Mouse (Mus musculus) skeletal muscle tissue, adult 2 months (tissue): ENCODE data around the gene Slc17a4.

Source experiments
- DNase-seq: peaks from one replicate; pipeline ENCODE4 v3.0.0-alpha.2; 2012; ENCODE audit warnings: low read depth, low spot score

Gene Slc17a4

DNA sequence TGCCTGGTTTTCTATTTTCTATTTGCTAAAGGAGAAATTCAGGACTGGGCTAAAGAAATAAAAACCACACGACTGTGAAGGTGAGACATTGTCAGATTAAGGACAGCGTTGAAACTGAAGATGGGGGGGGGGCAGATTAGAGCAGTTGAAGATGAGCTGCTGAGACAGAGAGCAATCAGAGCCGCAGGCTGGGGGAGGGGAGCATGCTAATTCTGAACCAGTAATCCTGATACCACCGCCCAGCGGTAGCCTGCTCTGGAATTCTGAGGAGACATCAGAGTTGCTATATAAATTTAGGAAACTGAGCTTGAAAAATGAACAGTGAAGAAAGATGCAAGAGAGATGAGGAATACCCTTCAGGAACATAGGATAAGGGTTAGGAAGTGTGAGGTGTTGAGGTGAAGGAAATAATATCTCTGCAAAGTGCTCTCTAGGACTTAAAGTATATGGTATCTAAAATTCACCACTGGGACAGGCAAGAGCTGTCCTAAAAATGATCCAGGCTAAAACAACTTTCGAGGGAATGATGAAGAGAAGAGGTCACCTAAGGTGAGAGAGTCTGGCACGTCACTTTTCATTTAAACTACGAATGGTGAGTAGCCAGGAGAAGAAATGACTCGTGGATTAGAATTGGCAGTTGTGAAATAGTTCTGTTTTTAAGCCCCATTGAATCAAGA is 22.1 kb downstream of the Slc17a4 start:
- no peak for DNase-seq

DNA sequence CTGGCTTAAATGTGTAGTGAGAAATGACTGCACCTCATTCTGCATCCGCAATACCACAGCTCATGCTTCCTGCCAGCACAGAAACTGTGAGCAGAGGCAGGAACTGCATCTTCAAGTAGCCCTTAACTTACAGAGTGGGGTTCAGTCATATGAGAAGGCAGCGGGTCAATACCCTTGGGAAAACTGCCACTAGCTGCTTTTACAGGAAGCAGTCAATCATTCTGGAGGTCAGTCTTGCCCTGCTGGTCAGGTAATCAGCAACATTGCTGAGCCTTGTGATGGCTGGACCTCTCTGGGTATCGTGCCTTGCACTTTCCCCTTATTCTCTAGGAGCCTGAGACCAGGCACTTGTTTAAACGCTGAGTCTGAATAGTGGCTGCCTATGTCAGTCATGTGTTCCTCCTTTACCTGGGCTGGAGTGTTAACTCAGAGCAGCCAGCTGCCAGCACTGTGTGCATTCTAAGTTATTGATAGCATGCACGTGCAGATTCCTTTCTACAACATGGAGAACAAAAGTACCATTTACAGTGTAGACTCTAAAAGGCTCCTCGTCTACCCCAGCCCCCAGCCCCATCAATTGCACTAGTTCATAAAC is 25.7 kb downstream of the Slc17a4 start:
- no peak for DNase-seq

DNA sequence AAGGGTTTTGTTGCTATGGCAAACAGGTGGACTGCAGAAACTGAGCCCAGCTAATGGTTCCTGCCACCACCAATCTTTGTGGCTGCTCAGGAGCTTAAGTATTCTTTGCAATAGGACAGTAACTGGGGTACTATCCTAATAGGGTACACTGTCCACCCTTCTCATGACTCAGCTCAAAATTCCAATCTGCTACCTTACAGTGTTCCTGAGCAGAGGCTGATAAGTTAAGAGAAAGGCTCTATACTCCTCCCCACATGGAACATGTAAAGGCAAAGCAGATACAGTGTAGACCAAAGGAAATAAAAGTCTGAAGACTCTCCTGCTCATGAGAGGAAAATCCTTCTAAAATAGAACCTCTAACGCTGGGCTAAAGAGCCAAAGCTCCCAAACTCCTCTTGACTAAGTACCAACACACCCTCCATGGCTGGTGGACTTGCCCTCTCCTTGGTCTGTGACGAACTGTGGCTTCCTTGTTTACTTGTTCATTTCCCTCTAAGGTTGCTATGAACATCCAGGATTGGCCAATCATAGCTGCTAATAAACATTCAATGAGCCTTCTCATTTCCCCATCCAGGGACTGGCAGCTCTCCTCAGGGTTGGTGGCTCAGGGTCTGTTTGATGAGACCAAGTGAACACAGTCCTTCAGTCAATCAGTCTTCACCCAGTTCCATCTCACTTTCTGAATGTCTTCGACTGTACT is 27.6 kb downstream of the Slc17a4 start:
- DNase-seq: no peak

DNA sequence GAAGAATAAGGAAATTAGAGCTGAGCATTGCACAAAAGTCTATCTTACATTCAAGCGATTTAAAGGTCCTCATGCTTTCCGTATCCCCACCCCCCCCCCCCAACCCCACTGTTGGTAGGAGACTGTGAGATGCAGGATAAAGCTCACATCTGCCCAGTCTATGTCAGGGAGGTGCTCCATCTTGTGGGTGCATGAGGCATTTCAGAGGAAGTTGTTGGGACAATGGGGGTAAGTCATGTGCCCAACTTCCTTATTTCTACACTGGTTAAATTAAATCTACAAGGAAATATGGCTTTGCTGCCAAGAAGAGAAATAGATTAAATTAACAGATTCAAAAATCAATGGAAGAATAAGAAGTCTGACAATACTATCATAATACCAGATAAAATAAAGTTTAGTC is 29.3 kb downstream of the Slc17a4 start:
- DNase-seq: peak; percentile 22

DNA sequence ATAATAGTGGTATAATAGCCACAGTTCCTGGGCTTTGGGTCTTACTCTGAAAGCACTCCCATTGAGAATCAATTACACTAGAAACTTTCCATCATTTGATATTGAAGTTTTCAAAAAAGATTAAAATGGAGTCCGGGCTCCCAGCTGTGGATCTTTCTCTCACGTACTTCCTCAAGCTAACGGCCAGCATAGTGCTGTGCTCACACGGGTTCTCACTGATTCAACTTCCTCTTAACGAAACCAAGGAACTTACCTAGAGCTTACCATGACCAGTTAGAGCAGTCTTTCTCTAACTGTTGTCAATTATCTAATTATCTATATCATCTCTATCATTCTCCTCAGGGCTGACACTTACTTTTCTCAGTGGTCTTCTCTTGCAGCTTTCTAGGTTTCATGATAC is 35.2 kb downstream of the Slc17a4 start:
- DNase-seq: no peak

DNA sequence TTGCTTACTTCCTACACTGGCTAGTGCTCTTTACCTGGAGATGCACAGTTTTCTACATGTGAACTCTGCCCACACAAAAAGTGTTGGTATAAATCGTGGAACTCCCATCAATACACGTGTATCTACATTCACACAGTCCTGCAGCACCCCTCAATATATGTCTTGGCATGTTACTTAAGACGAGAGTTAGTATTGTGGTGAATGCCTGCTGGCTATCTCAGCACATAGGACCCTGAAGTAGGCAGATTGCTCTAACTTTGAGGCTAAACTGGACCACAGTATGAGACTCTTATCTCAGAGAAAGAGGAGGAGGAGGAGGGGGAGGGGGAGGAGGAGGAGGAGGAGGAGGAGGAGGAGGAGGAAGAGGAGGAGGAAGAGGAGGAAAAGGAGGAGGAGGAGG is 35.7 kb downstream of the Slc17a4 start:
- no peak for DNase-seq

DNA sequence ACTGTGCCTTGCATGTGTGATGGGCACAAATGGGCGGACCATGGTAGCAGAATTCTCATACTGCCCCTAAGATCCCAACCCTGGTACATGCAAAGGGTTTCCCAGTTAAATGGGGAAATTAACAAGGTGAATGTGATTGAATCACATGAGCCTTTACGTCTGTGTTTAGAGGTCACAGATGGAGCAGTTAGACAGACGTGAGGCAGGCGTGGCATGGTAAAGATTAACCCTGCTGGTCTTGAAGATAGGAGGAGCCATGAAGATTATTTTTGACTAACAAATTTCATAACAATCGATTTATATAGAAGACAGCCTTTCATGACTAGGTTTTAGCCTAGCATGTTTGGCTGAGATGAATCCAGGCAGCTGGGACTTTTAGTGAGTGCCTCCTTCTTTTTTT is 41.7 kb downstream of the Slc17a4 start:
- DNase-seq: no peak

DNA sequence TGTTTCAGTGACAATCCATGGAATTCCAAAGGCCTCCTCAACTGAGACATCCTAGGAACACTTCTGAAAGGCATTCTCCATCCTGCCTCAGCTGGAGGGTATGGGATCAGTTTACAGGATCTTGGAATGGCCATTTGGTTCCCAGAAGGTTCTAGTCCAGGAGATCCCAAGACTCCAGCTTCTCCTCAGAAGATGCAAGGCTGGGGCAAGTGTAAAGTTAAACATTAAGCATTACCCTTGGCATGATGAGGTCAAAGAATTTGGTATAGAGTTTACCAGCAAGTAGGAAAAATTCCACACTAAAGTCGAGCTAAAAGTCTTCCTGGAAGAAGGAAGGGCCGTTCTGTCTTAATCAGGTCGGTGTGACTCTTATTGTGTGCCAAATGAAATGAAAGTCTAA is 44.8 kb downstream of the Slc17a4 start:
- DNase-seq: no peak

DNA sequence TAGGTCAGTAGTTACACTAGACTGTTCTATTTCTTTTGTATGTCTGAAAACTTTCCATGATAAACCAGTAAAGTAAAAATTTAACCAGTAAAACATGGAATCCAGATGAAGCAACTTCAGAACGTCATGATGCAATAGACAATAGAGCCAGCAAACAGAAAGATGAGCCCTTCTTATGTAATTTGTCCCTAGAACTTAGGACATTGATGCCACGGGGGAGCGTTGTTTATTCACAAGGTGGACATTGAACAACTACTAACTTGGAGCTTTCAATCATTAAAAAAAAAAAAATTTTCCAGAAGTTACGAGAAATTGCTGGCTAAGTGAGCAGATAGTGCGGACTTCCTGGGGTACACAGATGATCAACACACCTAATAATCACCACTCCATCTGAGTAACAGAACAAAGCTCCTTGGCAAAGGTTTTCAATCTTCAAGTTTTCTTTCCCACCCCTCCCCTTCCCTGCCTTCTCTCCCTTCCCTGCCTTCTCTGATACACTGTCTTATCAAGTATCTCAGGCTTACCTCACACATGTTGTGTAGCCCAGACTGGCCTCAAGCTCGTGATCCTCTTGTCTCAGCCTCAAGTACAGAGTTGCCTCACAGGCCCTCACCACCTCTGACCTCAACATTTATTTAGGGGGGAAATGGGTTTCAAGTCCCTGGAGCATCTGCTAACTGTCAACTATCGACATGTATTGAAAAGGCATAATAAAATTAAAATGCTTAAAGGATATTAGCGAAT is 45.8 kb downstream of the Slc17a4 start:
- peak; percentile 21 for DNase-seq

DNA sequence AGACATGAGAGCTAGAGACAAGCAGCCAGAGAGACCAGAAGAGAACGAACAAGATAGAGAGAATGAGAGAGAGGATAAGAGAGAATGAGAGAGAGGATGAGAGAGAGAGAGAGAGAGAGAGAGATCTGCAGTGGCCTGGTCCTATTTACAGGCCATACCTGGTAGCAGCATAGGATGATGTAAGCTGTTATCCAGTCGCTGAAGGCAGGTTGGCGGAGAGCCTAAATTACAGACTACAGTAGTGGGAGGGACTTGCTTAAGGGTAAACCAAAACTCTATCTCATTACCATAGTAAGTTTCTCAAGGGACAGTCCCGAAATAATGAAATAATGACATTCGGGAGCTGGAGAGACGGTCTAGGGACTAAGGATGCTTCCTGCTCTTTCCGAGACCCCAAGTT is 47.4 kb downstream of the Slc17a4 start, which contains the start of gene Slc17a1:
Slc17a1 (plus strand) TSS at position 346 of the 400 bp plus-strand sequence.
- no peak for DNase-seq

DNA sequence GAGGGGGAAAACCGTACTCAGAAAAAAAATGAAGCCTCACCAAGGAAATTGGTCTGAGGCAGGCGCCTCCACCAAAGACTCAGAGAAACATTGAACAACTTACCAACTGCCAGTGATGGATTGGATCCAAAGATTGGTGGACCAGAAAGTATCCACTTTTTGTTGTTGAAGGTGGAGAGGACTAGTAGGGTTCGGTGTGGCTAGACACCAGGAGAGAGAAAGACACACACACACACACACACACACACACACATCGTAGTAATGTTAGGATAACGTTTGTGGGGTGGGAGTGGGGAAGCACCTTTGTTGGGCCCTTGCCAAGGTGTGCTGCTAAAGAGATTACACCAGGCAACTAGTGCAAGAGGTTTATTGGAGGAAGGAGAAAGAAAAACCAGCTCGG is 47.8 kb downstream of the Slc17a4 start:
- DNase-seq: no peak

DNA sequence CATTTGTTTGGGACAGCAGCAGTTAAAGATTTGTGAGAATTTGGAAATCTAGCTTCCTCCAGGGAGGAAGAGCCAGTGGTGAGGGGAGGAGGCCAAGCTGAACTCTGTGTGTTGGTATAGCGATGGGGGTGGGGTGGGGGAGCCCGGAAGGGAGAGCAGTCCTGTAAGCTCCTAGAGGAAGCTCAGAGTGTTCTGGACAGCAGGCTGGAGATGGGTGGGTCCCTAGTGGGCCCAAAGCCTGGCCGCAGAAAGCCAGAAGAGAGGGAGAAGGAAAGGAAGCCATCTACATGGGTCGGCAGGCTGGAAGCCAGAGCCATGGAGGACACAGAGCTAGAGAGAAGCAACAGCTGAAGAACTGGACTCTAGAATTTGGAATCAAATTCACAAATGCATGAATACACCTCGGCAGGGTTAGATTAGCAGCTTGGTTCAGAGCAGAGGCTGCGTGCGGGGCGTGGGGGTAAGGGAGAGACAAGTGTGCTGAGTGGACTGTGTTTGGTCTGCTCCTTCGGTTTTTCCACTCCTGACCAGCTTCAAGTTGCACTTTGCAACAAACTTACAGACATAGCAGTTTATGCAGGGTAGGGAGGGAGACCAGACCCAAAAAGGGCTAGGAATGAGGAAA is 48.6 kb downstream of the Slc17a4 start:
- DNase-seq: peak; percentile 11

DNA sequence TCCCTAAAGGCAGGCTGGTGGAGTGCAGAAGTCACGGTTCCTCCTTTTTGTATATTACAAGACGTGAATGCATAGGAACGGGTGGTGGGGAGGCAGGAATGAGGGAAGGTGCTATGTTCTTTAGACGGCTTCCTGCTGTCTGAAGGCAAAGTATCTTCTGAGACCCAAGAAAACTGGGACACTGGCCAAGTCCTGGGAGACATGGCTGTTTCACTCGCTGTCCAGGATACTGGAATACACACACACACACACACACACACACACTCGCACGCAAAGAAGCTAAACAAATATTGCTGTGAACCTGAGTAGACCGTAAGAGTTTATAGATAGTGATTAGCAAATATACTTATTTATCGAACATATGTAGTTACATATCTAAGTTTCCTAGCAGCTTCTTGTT is 50.1 kb downstream of the Slc17a4 start:
- no peak for DNase-seq

DNA sequence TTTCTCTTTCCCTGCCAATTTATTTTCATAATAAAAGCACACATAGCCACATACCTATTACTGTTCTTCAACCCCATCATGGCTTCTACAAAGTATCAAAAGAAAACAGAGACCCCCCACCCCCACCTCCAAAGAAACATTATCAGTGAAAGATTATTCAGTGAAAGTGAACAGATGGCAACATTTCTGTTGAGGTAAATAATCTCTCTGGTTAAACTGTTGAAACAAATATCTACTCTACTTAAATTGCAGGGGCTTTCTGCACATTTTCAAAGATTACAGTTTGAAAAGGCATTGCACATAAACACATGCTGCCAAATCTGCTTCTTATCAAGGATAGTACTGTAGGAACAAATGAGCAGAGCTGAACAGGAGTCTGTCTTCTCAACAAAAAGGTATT is 53.0 kb downstream of the Slc17a4 start:
- DNase-seq: no peak

DNA sequence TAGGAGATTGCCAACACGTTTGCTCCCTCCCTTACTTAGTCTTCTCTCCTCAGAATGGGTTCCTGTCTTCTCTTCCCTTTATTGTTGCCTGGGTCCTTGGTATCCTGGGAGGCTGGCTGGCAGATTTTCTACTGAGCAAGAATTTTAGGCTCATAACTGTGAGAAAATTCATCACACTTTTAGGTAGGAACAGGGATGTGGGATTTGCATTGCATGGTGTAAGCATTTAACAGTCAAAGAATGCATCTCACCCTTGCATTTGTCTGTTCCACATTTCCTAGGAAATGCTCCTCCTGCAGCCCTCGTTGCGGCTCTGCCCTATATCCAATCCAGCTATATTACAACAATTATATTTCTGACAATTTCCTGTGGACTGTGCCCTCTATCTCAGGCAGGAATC is 58.4 kb downstream of the Slc17a4 start:
- DNase-seq: no peak

DNA sequence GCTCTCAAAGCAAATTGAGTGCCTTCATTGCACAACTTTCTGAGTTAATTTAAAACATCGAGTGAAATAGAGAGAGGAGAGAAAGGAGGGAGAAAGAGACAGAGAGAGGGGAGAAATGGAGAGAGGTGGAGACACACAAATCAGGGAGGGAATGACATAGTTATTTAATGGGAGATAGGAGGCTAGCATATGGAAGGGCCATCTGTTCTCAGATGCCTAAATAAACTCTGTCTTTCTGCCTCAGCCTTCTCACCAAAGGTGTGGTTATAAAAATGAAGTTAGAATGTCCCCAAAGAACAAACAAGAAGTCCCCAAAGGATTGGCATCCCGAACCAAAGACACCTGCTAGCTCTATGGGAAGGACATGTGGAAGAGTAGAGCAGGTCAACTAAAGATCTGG is 65.5 kb downstream of the Slc17a4 start:
- no peak for DNase-seq
